Mouse (Mus musculus): ENCODE measurements around the gene Isg20l2. TPM values are rescaled to one million over a fixed set of nuclear protein-coding genes. Genes with fewer than 3 reads are reported as not detected.
A peak's percentile ranks its signal among the peaks of the same experiment; 100 is the strongest.
"Not testable (repeated sequence)": the region's sequence is repeated elsewhere in the genome, so short reads cannot be mapped to it uniquely, and the experiment has no call there.

Gene Isg20l2
- polyA plus RNA-seq, 1 experiment: 29.2 TPM

DNA sequence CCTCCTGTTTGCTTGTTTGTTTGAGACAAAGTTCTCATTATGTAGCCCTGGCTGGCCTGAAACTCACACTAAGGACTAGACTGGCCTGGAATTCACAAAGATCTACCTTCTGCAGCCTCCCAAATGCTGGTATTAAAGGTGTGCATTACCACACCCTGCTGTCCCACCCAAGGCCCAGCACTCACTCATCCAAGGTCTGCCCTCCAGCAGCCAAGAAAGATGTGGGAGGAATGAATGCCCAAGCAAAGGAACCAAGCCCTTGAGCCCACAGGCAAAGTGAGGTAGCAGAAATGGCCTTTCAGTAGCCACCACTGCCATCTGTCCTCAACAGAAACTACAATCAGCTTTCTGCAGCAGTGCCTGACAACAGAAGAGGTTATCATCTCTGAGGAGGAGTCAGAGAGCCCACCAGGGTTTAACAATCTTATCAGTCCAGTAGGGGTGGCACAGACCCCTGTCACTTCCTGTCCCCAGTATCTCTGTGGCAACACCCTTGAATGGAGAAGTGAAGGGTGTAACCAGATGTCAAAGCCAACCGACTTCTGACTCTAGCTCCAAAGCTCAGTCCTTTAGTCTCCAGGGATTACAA, 29.0 kb upstream of the Isg20l2 start:
- DNase-seq (ENCODE audit: low read depth): no peak

DNA sequence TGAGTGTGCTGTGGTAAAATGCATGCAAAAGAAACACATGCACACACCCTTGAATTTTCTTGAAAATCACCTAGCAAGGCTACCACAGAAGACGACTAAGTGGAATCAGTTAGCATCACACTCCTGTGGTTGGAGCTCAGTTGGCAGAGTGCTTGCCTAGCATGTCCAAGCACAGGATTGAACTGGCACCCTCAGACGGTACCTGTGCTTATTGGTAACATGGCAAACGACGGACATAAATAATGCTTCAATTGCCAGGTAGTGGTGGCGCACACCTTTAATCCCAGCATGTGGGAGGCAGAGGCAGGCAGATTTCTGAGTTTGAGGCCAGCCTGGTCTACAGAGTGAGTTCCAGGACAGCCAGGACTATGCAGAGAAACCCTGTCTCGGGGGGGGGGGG, 28.2 kb upstream of the Isg20l2 start:
- DNase-seq (ENCODE audit: low read depth): not testable (repeated sequence)

More for the DNA sequence above, 29.0 kb upstream of the Isg20l2 start:
- no peak for TF ChIP-seq CTCF (IDR thresholded peaks at IDR 0.05; ENCODE audit: borderline replicate concordance, extremely low read depth, insufficient read depth, insufficient read length)
- no peak for TF ChIP-seq POLR2A (IDR thresholded peaks at IDR 0.05; ENCODE audit: borderline replicate concordance, extremely low read depth, insufficient read depth, insufficient read length, poor library complexity, severe bottlenecking)

DNA sequence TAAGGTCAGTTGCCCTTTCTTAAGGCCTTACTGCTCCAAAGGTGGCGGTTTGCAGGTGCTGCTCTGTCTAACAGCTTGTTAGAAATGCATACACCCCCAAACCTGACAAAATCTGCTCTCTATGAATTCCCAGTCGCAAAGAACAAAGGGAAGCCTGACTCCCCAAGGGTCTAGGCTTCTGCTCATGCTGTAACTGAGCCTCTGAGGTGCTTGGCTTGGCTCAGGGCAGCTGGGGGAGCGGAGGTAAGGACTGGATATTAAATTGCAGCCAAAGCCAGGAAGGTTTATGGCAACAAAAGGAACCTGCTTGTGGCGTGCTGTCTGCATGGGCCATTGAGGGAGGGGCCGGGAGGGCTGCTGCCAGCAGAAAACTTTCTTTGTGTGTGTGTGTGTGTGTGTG, 26.3 kb upstream of the Isg20l2 start:
- no peak for DNase-seq (ENCODE audit: low read depth)
- TF ChIP-seq POLR2A (IDR thresholded peaks at IDR 0.05; ENCODE audit: borderline replicate concordance, extremely low read depth, insufficient read depth, insufficient read length, poor library complexity, severe bottlenecking): no peak
- no peak for TF ChIP-seq CTCF (IDR thresholded peaks at IDR 0.05; ENCODE audit: borderline replicate concordance, extremely low read depth, insufficient read depth, insufficient read length)

DNA sequence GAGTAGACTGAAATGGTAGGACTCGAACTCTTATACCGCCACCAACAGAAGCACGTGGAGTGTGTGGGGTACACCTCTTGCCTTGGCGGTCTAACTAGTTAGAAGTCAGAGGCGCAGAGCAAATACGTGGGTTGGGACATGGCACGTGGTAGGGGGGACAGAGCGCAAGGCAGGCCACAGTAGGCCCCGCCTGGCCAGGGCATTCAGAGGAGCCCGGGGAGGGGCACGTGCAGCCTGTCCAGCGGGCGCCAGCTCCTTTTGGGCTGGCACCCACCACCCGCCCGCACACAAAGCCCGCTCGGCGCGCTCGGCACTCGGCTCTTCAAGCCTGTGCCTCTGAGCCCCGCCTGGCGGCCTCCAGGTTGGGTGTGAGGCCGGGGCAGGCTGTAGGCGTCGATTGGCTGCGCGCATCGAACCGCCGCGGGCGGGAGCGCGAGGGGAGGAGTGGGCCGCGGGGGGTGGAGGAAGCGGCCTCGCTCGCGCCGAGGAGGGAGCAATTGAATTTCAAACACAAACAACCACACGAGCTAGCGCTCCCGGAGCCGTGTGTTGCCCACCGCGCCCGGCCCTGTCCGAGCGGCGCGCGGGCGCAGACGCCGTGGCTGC, 24.1 kb upstream of the Isg20l2 start, which contains the start of gene Hdgf:
Hdgf (plus strand) TSS at position 442 of the 606 bp plus-strand sequence.
- peak; percentile 99 for DNase-seq (ENCODE audit: low read depth)
- TF ChIP-seq POLR2A (IDR thresholded peaks at IDR 0.05; ENCODE audit: borderline replicate concordance, extremely low read depth, insufficient read depth, insufficient read length, poor library complexity, severe bottlenecking) (no peak; the same call in 1 of the 2 replicates), CTCF (IDR thresholded peaks at IDR 0.05; ENCODE audit: borderline replicate concordance, extremely low read depth, insufficient read depth, insufficient read length) (no peak)

DNA sequence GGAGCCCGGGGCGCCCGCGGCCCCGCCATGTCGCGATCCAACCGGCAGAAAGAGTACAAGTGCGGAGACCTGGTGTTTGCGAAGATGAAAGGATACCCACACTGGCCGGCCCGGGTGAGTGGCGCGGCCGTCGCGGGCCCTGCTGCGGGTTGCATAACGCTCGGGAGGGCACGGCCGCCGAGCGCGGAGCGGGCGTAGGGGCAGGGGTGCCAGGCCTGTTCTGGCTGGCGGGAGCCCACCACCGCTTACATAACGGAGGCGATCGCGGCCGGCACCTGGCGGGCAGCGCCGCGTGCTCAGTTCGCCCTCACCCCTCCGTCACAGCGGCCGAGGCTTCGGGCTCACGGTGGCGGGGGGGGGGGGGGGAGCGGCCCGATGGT, 23.5 kb upstream of the Isg20l2 start:
- DNase-seq (ENCODE audit: low read depth): no peak
- TF ChIP-seq CTCF (IDR thresholded peaks at IDR 0.05; ENCODE audit: borderline replicate concordance, extremely low read depth, insufficient read depth, insufficient read length): no peak
- peak; percentile 21; the same call in 1 of the 2 replicates for TF ChIP-seq POLR2A (IDR thresholded peaks at IDR 0.05; ENCODE audit: borderline replicate concordance, extremely low read depth, insufficient read depth, insufficient read length, poor library complexity, severe bottlenecking)

DNA sequence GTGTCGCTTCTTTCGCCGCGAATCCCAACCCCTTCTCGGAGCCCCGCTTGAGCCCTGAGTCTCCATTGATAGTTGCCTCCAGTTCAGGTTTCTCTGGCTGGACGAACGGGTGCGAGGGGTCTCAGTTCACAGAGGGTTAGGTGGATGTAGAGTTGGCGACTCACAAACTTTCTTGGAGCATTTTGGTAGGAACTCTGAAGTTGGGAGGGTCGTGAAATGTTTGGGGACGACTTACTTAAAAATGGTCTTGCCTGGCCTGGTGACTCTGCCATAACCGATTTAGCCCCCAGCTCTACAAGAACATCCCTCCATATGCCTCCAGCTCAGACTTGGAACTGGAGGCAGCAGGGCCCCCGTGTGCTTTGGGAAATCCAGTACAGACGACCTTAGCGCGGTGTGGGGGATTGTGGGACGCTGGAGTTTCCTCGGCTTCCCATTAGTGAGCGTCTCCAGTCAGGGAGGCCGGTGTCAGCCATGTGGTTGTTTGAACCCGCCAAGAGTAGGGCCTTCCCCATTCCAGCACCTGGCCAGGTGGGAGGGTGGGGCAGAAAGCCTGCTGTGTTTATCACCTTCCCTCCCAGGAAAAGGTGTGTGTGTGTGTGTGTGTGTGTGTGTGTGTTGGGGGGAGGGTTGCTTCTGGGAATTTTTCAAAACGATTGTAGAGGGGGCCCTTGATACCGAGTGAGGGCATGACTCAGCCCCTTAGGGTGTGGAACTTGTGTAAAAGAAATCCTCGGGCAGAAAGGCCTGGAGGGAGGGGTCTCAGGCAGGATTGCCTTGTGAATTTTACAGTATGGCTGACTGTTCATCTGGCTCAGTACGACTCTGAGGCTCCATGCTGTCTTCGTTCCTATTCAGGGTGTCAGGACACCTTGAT, 22.9 kb upstream of the Isg20l2 start:
- peak; percentile 57 for DNase-seq (ENCODE audit: low read depth)
- TF ChIP-seq CTCF (IDR thresholded peaks at IDR 0.05; ENCODE audit: borderline replicate concordance, extremely low read depth, insufficient read depth, insufficient read length) (no peak), POLR2A (IDR thresholded peaks at IDR 0.05; ENCODE audit: borderline replicate concordance, extremely low read depth, insufficient read depth, insufficient read length, poor library complexity, severe bottlenecking) (no peak)

DNA sequence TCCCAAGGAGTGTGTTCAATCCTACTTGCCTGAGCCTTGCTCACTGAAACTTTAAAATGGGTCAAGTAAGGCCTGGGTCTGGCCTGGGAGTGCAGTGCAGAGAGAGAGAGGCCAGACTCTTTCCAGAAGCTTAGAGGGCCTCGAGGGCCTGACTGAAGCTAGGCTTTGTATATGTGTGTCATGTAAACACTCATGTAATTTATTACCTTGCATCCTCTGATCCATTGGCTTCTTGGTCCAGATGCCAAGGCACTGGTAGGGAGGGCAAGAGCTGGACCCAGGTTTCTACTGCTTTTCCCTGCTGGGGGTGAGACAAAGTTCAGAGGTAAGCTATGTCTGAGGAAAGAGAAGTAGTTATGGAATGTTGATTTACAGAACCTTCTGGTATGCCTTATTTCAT, 22.2 kb upstream of the Isg20l2 start:
- no peak for DNase-seq (ENCODE audit: low read depth)
- TF ChIP-seq POLR2A (IDR thresholded peaks at IDR 0.05; ENCODE audit: borderline replicate concordance, extremely low read depth, insufficient read depth, insufficient read length, poor library complexity, severe bottlenecking): no peak
- TF ChIP-seq CTCF (IDR thresholded peaks at IDR 0.05; ENCODE audit: borderline replicate concordance, extremely low read depth, insufficient read depth, insufficient read length): no peak

DNA sequence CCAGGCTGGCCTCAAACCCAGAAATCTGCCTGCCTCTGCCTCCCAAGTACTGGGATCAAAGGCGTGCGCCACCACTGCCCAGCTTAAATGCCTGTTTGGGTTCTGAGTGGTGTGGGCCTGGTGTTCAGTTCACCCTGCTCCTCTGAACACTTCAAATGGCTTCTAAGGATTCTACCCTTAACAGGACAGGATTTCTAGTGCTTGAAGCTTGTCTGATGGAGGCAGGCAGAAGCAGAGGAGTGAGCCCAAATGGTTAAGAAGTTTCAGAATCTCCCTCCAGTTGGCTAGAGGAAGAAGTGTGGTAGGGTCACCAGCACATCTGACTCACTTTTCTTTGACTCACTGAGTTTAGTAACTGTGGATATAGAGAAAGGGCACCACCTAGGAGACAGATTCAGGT, 20.7 kb upstream of the Isg20l2 start:
- no peak for TF ChIP-seq POLR2A (IDR thresholded peaks at IDR 0.05; ENCODE audit: borderline replicate concordance, extremely low read depth, insufficient read depth, insufficient read length, poor library complexity, severe bottlenecking)
- no peak for TF ChIP-seq CTCF (IDR thresholded peaks at IDR 0.05; ENCODE audit: borderline replicate concordance, extremely low read depth, insufficient read depth, insufficient read length)
- DNase-seq (ENCODE audit: low read depth): no peak

DNA sequence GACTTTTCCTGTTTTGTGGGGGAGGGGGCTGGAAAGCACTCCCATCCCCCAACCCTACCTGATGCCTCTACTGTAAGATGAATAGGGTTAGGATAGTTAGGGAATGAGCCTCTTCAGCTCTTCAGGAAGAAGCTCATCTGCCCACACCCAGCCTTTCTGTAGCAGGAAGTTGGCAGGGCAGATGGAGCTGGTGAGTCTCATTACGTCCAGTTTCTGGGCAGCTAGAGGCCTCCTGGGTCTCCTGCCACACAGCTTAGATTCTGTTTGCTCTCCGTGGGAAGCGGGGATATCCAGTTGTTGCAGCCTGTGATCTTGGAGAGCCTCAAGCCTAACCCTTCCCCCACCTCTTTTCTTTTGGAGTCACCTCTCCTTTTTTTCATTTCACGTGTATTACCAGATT, 20.2 kb upstream of the Isg20l2 start:
- peak; percentile 20 for DNase-seq (ENCODE audit: low read depth)
- TF ChIP-seq POLR2A (IDR thresholded peaks at IDR 0.05; ENCODE audit: borderline replicate concordance, extremely low read depth, insufficient read depth, insufficient read length, poor library complexity, severe bottlenecking) (no peak), CTCF (IDR thresholded peaks at IDR 0.05; ENCODE audit: borderline replicate concordance, extremely low read depth, insufficient read depth, insufficient read length) (no peak)

DNA sequence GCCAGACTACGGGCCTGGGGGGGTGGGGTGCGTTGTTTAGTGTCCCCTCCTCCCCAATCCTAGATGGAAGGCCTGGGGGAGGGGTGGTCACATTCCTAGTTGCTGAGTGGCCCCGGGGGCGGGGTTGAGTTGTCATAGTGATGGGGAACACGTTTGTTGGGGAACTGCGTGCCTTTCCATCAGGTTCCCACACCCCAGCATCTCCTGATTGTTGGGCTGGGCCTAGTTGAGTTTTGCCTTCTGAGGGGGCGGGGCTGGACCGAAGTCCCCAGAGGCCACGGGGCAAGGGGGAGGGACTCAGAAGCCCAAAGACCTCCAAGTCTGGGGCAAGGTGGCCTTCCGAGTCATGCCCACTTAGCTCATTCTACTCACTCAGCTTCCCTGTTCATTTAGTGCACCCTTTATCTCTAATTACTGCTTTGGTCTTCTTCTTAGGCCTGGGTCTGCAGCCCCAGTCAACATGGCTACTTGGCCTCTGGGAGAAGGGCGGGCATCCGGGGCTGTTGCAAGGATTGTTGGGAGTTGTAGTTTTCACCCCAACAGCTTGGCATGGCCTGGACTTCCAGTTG, 19.5 kb upstream of the Isg20l2 start:
- peak; percentile 85 for DNase-seq (ENCODE audit: low read depth)
- TF ChIP-seq CTCF (IDR thresholded peaks at IDR 0.05; ENCODE audit: borderline replicate concordance, extremely low read depth, insufficient read depth, insufficient read length) (no peak), POLR2A (IDR thresholded peaks at IDR 0.05; ENCODE audit: borderline replicate concordance, extremely low read depth, insufficient read depth, insufficient read length, poor library complexity, severe bottlenecking) (no peak)

DNA sequence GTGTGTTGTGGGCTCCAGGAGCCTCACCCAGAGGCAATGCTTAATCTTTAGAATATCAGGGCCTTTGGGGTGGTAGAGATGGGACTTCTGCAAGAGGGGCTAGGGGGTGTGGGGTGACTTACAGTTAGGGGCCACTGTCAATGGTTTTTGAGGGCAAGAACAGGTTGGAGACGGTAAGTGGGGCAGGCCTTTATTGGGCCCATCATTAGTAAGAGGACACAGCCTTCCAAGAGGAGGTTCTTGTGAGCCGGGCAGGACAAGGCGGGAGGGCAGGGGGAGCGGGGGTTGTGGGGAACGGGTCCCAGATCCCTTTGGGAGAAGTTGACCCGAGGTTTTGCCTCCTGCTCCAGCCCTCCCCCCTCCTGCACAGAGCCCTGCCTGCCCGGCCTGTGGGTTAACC, 16.6 kb upstream of the Isg20l2 start:
- TF ChIP-seq POLR2A (IDR thresholded peaks at IDR 0.05; ENCODE audit: borderline replicate concordance, extremely low read depth, insufficient read depth, insufficient read length, poor library complexity, severe bottlenecking) (no peak), CTCF (IDR thresholded peaks at IDR 0.05; ENCODE audit: borderline replicate concordance, extremely low read depth, insufficient read depth, insufficient read length) (no peak)
- no peak for DNase-seq (ENCODE audit: low read depth)
